Mouse (Mus musculus): ENCODE data around the gene Otog.
A peak's percentile ranks its signal among the peaks of the same experiment; 100 is the strongest.

Otog gene

DNA sequence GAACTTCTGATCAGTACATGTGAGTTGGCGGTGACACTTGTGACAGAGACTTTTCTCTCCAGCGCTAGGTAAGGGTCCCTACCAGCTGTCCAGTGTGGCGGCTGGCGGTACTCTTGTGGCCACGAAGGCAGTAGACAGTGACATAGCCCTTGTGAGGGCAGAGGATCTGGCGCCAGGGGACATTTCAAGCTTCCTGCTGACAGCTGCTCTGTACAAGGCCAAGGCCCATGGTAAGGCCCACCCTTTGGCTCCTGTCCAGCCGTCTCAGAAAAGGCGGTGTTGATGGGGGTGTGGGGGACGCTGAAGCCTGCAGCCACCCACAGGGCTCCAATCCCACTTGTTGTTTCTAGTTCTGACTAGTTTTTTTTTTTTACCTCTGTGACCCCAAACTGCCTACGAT lies 42.9 kb downstream of the Otog start:
- no peak for DNase-seq (ENCODE audit: low spot score)

DNA sequence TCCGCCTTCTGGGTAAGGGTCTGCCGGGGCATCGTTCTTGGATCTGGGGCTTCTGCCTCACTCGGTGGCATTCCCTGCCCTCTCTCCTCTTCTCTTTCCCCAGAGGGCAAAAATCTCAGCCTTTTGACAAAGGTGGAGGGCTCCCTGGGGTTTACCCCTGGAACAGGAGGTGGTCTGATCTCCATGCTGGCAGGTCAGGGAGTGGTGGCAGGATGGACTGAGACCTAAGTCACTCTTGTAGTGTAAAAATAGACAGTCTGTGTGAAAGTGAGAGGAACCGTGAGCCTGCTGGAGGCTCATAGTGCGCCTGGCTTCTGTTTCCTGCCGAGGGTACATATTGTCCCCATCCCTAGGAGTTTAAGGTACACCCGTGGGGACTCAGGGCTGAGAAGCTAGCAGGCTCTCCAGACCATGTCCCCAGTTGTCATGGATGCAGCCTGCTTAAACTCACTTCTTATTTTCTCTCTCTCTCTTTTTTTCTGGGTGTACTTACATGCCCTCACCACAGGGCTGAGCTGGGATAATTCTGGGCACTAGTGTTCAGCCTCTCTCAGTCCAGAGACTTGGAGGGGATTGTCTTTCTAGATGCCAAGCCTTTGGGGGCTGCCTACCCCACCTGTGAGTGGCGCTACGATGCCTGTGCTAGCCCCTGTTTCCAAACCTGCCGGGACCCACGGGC lies 44.5 kb downstream of the Otog start:
- DNase-seq (ENCODE audit: low spot score) = no peak

DNA sequence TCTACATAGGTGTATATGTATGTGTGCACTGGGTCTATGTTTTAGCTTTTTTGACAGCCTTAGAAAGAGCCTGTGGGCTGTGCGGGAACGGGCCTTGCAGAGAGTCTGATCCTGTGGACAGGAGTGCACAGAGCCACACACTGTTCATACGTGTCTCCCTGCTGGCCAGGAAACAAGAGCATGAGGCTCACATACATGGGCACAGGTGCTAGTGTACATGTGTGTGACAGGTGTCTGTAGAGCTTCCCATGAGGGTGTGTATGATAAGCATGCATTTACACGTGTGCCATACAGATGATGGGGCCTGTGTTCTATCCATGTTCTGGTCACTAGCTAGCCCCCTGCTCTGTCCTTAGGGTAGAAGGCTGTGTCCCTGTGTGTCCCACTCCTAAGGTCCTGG lies 45.6 kb downstream of the Otog start:
- no peak for DNase-seq (ENCODE audit: low spot score)

DNA sequence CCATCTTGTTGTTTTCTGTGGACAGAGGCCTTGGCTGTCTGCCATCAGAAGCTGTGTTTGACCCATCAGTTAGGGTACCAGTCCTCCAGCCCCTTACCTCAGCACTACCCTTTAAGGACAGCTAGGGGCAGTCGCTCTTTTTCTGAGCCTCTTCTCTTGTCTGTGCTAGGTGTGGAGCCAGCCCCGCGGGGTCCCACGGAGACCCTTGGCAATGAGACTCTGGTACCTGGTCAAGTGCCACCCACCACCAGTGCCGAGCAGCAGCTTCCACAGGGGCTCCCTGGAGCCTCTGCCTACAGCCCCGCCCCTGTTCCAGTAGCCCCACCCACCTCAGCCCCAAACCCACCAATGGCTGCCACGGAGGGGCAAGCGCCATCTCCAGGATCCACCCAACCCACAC lies 46.3 kb downstream of the Otog start:
- DNase-seq (ENCODE audit: low spot score) = no peak

DNA sequence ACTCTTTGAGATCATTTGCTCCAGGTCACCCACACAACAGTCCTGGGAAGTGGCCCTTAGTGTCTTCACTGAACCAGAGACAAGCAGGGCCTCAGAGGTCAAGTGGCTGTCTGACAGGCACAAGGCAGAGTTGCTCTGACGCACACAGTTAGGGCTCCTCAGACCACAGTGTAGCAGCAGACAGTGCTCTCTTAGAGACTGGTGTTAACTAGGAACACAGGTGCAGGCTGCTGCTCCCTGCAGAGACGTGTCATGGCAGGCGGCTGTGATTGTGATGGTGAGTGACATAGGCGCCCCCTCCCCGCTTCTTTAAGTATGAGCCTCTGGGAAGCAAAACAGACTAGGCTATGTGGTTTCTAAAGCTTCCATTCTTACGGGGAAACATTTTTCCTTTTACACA lies 55.5 kb downstream of the Otog start:
- DNase-seq (ENCODE audit: low spot score) = no peak

DNA sequence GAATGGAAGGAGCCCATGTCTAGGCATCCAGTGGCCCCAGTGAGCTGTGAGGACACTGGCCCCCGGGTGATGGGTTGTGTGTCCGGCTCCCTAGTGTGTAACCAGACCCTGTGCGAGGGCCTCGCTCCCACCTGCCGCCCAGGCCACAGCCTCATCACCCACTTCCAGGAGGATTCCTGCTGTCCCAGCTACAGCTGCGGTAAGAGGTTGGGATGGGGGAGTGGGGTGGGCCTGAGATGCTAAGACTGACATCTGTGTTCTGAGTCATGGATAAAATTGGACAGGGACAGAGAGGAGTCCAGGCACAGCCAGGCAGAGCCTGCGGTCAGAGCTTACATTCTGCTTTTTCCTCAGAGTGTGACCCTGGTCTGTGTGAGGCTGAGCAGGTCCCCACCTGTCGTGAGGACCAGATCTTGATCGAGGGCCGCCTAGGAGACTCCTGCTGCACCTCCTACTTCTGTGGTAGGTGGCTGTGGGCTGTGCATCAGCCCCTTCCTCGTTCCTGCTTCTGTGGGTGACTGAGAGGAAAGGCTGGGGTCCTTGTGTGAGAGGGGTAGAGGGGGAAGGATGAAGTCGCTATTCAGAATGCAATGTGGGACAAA lies 60.3 kb downstream of the Otog start:
- no peak for DNase-seq (ENCODE audit: low spot score)

DNA sequence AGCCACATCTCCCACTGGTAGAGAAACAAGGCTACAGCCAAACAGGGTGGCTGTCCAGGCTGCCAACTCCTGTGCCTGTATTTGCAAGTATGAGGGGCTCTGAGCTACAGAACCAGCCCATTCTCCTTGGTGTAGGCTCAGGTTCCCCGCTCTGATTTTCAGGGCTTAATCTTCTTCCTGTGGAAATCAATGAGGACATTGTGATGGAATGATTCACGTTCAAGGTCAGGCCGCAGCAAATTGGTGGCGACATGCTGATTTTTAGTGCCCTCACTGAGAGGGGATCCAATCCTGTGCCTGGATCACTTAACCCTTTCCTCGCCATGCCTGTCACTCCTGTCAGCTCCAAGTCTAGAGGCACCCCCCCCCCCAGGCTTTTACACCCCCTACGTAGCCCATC lies 72.7 kb downstream of the Otog start:
- DNase-seq (ENCODE audit: low spot score) = no peak

DNA sequence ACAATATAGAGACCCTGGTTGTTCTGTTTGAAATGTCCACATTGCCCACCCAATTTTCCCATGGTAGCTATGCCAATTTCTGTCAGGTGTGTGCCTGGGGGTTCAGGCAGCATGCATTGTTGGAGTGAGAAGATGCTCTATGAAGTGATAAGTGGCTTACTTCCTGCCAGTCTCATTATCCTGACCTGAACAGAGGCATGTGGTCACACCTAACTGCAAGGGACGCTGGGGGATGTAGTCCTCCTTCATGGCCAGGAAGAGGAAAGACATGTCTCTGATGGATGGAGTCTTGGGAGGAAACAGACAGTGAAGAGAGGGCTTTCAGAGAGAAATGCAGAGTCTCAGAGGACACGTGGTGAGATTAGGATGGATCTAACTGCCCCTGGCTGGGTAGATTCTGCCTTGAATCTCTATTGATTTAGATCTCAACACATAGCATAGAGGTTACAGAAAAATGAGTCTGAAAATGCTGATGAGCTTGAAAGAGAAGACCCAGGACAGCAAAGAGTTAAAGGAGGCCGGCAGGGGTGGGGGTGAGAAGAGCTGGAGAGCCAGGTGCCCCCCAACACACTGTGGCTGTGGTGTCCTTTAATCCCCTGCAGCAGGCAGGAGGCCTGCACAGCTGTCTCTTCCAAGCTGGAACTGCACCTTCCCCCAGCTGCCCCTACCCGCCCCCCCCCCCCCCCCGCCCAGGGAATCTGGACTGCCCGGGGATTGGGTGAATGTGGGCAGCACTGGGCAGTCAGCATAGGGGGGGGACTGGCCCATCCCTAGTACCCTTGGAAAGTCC lies 73.6 kb downstream of the Otog start:
- DNase-seq (ENCODE audit: low spot score) = no peak

DNA sequence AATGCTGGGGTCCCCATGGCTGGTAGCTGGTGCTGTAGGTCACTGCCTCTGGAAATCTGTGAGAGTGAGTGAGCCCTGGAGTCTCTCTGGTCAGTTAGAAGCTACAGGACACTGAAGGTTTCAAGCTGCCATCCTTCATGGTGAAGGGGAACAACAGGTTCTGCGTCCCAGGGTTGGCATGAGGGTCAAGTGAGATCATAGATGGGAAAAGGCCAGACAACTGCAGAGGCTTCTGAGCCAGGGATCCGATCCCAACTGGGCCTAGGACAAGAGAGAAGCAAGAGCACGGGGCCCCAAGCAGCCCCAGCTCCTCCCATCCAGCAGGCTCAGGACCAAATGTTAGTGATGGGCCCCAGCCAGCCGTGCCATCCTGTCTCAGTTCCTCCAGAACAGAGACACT lies 74.9 kb downstream of the Otog start:
- no peak for DNase-seq (ENCODE audit: low spot score)

DNA sequence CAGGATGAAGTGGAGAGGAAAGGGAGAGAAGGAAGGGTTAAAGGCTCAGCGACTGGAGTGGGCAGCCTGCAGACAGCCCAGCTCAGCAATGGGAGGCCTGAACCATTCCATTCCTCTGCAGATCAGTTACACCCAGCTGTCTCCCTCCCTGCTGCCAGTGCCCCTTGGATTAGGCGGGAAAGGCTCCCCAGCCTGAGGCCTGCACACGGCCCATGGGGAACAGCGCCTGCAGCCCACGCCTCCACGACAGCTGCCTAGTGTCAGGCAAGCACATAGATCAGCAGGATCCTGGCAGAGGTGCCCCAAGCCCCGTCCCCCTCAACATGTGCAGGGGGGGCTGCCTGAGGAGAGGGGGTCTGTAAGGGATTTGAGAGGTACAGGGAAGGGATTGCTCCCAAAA lies 76.2 kb downstream of the Otog start:
- DNase-seq (ENCODE audit: low spot score) = no peak

DNA sequence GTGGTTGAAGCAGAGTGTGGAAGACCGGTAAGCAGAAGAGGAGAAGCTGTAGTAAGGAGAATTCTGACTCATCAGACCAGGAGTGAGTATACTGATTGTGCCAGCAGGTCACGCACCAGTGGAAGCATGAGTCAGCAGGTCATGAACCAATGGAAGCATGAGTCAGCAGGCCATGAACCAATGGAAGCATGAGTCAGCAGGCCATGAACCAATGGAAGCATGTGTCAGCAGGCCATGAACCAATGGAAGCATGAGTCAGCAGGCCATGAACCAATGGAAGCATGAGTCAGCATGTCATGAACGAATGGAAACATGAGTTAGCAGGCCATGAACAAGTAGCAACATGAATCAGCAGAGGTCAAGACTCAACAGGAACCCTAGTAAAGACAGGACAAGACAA lies 80.5 kb downstream of the Otog start:
- DNase-seq (ENCODE audit: low spot score) = peak; percentile 2

DNA sequence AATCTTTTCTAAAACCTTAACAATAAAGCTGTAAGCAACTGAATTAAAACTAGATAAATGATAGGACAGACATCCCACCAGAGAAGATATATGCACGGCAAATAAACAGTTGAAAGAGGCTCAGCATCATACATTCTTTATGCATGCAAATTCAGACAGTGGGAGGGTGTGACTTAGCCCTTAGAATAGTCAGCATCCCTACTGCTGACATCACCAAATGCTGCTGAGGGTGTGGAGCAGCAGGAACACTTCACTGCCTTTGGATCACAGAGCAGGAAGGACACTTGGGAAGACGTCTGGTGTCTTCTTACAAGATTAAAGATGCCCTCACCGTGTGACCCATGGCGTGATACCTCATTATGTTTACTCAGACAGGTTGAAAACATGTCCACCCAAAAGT lies 87.1 kb downstream of the Otog start:
- DNase-seq (ENCODE audit: low spot score) = no peak

DNA sequence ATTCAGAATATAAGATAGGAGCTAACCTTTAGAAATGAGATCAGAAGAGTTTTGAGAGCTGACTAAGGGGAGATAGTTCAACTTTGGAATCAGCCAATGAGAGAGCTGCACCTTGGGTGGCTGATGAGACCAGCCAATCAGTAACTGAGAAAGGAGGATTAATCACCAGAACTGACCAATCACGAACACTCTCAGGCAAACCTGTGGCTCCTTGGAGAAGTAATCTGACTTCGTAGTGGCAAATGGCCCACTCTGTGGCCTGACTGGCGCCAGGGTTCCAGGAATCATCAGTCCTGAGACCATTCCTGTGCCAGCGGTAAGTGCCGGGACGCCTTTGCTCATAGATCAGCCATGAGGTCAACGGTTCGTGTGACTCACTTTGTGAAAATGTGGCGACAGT lies 96.6 kb downstream of the Otog start:
- DNase-seq (ENCODE audit: low spot score) = no peak

DNA sequence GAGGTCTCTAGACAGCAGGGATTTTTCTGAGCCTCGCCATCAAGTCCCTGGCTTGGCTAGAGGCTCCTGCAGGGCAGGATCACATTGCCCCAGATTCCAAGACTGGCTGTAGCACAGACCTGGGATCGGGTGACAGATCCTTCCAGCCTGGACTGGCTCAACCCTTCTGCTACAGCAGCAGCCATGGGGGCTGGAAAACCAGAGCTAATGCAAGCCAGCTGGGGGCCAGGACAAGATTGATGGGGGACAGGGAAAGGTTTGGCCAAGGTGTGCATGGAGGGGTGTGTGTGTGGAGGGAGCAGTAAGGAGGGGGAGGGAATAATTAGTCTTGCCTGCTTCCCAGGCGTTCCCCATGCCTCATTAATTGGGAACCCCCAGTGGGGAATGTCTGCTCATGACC lies 99.0 kb downstream of the Otog start:
- DNase-seq (ENCODE audit: low spot score) = no peak

DNA sequence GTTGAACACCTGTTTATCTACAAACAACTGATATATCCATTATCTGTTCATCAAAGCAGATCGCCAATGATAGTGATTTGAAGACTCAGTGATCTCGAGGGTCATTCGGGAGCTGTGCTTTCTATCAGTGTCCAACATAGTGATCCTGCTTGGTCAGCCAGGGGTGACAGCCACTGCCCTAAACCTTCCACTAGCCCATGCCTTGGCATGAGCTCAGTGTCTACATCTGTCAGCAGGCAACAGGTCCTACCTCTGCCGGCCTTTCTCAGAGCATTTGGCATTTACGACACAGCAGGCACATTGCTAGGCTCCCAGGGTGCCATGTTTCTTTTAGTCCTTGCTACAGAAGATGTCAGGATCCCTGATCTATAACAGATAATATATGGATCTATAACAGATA lies 99.5 kb downstream of the Otog start:
- no peak for DNase-seq (ENCODE audit: low spot score)

DNA sequence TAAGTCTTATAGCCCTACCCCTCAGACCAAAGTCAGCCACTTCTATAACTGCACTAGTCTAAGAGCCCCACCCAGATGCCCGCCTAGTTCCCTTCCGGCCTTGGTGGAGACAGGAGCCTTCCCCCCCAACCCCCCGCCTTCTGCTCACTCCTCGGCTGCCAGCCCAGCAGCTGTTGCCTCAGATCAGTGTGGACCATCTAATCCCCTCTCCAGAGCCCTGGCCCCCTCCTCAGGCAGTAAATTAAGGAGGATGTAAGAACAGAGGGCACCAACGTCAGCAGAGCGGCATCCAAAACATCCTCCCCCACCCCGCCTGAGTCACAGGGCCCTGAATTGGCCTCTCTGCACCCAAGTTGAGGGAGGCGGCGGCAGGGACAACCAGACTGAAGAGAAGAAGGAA lies 100.7 kb downstream of the Otog start:
- DNase-seq (ENCODE audit: low spot score) = no peak

DNA sequence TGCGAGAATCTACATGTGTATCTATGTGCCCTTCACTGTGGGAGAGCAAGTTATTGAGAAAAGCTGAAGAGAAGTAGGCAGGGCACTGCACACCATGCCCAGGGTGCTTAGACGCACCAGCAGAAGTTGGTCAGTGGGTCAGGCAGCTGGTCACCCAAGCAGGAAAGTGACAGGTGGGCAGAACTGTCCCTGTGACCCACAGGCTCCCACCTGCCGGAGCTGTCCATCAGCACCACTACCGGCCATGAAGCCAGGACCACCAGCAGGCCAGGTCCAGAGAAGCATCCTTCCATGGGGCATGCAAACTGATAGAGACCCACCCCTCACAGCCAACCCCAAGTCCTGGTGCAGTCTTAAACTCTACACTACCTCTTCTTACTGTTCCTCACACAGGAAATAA lies 106.9 kb downstream of the Otog start:
- no peak for DNase-seq (ENCODE audit: low spot score)

DNA sequence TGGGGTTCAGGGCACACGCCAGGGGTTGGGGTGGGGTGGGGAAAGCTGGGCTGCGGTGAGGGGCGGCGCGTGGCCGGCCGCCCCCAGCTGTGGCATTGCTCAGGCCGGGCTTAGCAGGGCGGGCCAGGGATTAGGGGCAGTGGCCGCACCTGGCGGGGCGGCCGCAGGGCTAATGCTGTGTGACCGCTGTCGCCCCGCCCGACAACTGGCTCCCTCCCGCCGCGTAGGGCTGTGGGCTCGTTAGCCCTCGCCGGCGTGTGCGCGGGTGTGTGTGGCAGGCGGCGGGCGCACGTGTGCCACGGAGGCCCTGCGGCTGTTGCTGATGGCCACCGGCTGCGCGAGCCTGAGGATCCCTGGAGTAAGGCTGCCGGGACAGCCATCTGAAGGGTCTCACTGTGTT lies 108.0 kb downstream of the Otog start:
- no peak for DNase-seq (ENCODE audit: low spot score)

DNA sequence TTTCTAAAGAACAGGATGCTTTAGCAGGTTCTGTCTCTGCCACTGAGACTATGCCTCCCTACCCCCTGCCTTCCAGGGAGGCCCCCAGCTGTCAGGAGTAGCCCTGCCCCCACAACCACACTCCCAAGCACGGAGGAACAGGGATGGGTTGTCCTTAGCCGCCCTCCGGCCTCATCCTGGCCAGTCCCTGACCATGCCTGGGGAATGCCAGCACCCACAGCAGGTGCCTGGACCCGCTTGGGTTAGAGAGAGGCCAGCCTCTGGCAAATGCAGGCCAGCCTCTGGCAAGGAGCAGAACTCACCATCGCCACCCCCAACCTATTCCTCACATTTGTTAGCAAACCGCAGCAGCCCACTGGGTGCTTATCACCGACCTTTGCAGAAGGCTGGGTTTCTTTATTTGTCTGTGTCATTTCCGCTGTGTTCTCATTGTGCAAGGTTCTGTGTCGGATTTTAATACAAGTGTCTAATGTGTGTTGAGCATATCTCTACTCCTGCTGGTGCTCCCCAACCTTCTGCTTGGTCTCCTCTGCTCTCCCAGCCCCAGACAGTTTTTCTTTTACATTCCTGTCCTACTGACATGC lies 109.4 kb downstream of the Otog start:
- no peak for DNase-seq (ENCODE audit: low spot score)

DNA sequence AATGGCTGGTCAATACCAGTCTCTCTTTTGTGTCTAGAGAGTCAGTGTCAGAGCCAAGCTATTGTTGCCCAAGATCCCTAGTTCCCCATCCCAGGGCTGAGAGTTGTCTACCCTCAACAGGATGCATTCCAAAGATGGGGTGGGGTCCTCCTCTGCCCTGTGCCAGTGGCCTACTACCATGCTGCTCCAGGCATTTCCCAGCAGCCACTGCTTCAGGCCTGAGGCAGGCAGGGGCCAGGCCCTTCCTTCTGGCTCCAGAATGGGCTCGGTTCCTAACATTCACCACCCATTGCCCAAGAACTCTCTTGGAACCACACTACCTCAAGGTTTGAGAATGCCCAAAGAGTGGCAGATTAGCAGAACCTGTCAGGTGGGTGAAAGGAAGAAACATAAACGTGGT lies 112.0 kb downstream of the Otog start:
- no peak for DNase-seq (ENCODE audit: low spot score)

DNA sequence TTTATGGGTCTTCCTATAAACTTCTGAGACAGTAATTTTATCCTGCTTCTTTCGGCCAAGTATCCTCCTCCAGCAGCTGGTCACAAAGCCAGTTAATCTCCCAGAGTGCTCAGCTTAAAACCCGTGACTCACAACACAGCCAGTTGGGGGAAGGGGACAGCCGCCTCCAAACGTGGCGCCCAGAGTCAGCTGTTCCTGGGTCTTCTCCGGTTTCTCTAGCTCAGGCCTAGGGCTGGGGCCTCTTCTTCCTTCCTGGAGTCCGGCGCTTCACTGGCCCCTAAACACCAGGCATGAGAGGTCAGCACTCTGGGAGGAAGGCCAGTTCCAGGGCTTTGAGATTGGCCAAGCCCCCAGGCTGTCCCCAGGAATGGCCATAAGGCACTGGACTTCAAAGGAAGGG lies 112.4 kb downstream of the Otog start:
- DNase-seq (ENCODE audit: low spot score) = no peak

DNA sequence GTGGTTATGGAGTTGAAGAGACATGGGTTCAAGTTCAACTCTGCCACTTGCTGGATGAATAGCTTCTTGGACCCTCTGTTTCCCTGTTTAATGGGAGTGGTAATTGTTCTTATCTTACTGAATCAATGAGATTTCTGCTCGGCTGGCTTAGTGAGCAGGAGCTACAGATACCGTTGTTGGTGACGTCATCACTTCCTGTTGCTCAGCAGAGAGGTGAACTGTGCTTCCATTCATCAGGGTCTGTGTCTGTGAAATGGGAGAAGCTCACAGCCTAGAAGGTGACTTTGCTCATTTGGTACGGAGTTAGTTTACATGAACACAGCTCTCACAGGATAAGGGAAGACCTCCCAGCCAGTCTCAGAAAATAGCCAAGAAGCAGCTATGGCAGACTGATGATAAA lies 113.1 kb downstream of the Otog start:
- no peak for DNase-seq (ENCODE audit: low spot score)

All from adipocyte (in vitro differentiated cells).